Comparison of ENCODE assay signal across 19 mouse cellular contexts in genomic region chr9:94620846-94621245, GRCm38 (mm10). TPM values are rescaled to one million over a fixed set of nuclear protein-coding genes. Genes with fewer than 3 reads are reported as not detected.
DNase-seq lines count a peak whose midpoint lies in the region; ATAC-seq and TF ChIP-seq lines count a peak whose summit lies in the region.
"Had no signal": no experiment of that assay in that cellular context is flagged by ENCODE, and none has a peak within 500 bp of the region (broad histone marks: within the 10 kb centered on the region; RNA-seq: fewer than 3 reads in every experiment).

No protein-coding gene starts in this region.

- H3K27me3 ChIP-seq in midbrain, embryonic 14.5 days (ENCODE audit: control insufficient read depth, insufficient read depth, low read length): no peaks in the 10 kb centered on the region
- H3K27me3 ChIP-seq in midbrain, postnatal 0 days (ENCODE audit: insufficient read depth, low read length): no peaks in the 10 kb centered on the region
- no peaks in the 10 kb centered on the region for H3K27me3 ChIP-seq in forebrain, embryonic 13.5 days
- H3K27me3 ChIP-seq: CH12.LX; embryonic facial prominence, embryonic 12.5 days; heart, embryonic 12.5 days; neural tube, embryonic 15.5 days had no signal

- 78% methylated on average over 10 of the region's 10 CpGs for WGBS in midbrain, embryonic 14.5 days
- WGBS in midbrain, postnatal 0 days: 79% methylated on average over 10 of the region's 10 CpGs
- WGBS in forebrain, embryonic 13.5 days: 69% methylated on average over 10 of the region's 10 CpGs

- H3K4me2 ChIP-seq in midbrain, embryonic 14.5 days (ENCODE audit: low read length): no peak overlapping the region
- no peak overlapping the region for H3K4me2 ChIP-seq in midbrain, postnatal 0 days (ENCODE audit: low read depth, low read length, poor library complexity, severe bottlenecking)
- H3K4me2 ChIP-seq in forebrain, embryonic 13.5 days: no peak overlapping the region
- H3K4me2 ChIP-seq: embryonic facial prominence, embryonic 12.5 days; heart, embryonic 12.5 days; neural tube, embryonic 15.5 days had no signal

- H3K27ac ChIP-seq in midbrain, embryonic 14.5 days (replicated peaks; ENCODE audit: low read depth, low read length): no peak overlapping the region
- H3K27ac ChIP-seq in midbrain, postnatal 0 days (ENCODE audit: low read depth, low read length): no peak overlapping the region
- no peak overlapping the region for H3K27ac ChIP-seq in forebrain, embryonic 13.5 days
- H3K27ac ChIP-seq: embryonic facial prominence, embryonic 12.5 days; neural tube, embryonic 15.5 days had no signal

- peak; percentile 19 for DNase-seq in midbrain, embryonic 14.5 days
- DNase-seq in midbrain, postnatal 0 days (ENCODE audit: low spot score): no peak
- DNase-seq in thymus, adult 18-20 months: peak; percentile 12 to 28
- DNase-seq in right cerebral cortex, adult 2 months (ENCODE audit: low spot score in 2 of 2): no peak
- DNase-seq in frontal cortex, postnatal 25 days (ENCODE audit: low spot score in 2 of 2): no peak
- no peak for DNase-seq in cerebellum, postnatal 25 days
- DNase-seq: cerebellum, postnatal 36 days; gastrocnemius, postnatal 14 days; heart, postnatal 4 days; kidney, adult 8-10 months; kidney, postnatal 4 days; liver; lung, adult 18-20 months; lung, postnatal 36 days had no signal

- no peaks in the 10 kb centered on the region for H3K36me3 ChIP-seq in midbrain, embryonic 14.5 days (ENCODE audit: control insufficient read depth, insufficient read depth, low read length)
- no peaks in the 10 kb centered on the region for H3K36me3 ChIP-seq in midbrain, postnatal 0 days (ENCODE audit: insufficient read depth, low read length)
- H3K36me3 ChIP-seq in forebrain, embryonic 13.5 days (ENCODE audit: poor library complexity, severe bottlenecking): no peaks in the 10 kb centered on the region
- H3K36me3 ChIP-seq: embryonic facial prominence, embryonic 12.5 days; heart, embryonic 12.5 days; neural tube, embryonic 15.5 days had no signal

- H3K9ac ChIP-seq in midbrain, embryonic 14.5 days (replicated peaks; ENCODE audit: low read length): no peak overlapping the region
- no peak overlapping the region for H3K9ac ChIP-seq in midbrain, postnatal 0 days (replicated peaks; ENCODE audit: low read length, poor library complexity, severe bottlenecking)
- H3K9ac ChIP-seq in forebrain, embryonic 13.5 days: no peak overlapping the region
- H3K9ac ChIP-seq: embryonic facial prominence, embryonic 12.5 days; heart, embryonic 12.5 days; neural tube, embryonic 15.5 days had no signal

- H3K4me3 ChIP-seq in midbrain, embryonic 14.5 days (replicated peaks; ENCODE audit: low read depth, low read length): no peak overlapping the region
- H3K4me3 ChIP-seq in midbrain, postnatal 0 days (ENCODE audit: low read depth, low read length): no peak overlapping the region
- H3K4me3 ChIP-seq in forebrain, embryonic 13.5 days: no peak overlapping the region
- H3K4me3 ChIP-seq: embryonic facial prominence, embryonic 12.5 days; heart, embryonic 12.5 days; neural tube, embryonic 15.5 days had no signal

- ATAC-seq in midbrain, embryonic 14.5 days (ENCODE audit: low FRiP score, low TSS enrichment): no peak; the same call in 1 of the 2 replicates
- ATAC-seq in midbrain, postnatal 0 days (ENCODE audit: low FRiP score): no peak
- ATAC-seq in forebrain, embryonic 13.5 days: peak; percentile 81

- H3K9me3 ChIP-seq in midbrain, embryonic 14.5 days (ENCODE audit: control insufficient read depth, low read length): no peaks in the 10 kb centered on the region
- H3K9me3 ChIP-seq in midbrain, postnatal 0 days (ENCODE audit: low read length): no peaks in the 10 kb centered on the region
- H3K9me3 ChIP-seq in forebrain, embryonic 13.5 days (replicated peaks): no peaks in the 10 kb centered on the region
- H3K9me3 ChIP-seq: embryonic facial prominence, embryonic 12.5 days; heart, embryonic 12.5 days; neural tube, embryonic 15.5 days had no signal

- H3K4me1 ChIP-seq in midbrain, embryonic 14.5 days (ENCODE audit: control insufficient read depth, insufficient read depth, low read length): no peaks in the 10 kb centered on the region
- no peaks in the 10 kb centered on the region for H3K4me1 ChIP-seq in midbrain, postnatal 0 days (ENCODE audit: insufficient read depth, low read length)
- H3K4me1 ChIP-seq in forebrain, embryonic 13.5 days: no peaks in the 10 kb centered on the region
- H3K4me1 ChIP-seq: embryonic facial prominence, embryonic 12.5 days; neural tube, embryonic 15.5 days had no signal

- TF ChIP-seq CTCF in midbrain, postnatal 0 days (IDR thresholded peaks at IDR 0.05): no peak

RNA-seq across cellular contexts. Expression of gene Slc9a9, which starts 48.9 kb away (rescaled TPM):
- polyA plus RNA-seq in midbrain, embryonic 14.5 days (2014; fragmentation: Nextera tagmentation; extraction: Ambion mirVana): 5.6 and 6.7 TPM in 2 replicates
- total RNA-seq in midbrain, postnatal 0 days (2014; rRNA removed): 6.7 and 6.9 TPM in 2 replicates
- polyA plus RNA-seq in midbrain, postnatal 0 days (2015; fragmentation: Nextera tagmentation; extraction: Ambion mirVana): 5.7 and 6.0 TPM in 2 replicates
- polyA plus RNA-seq in forebrain, embryonic 13.5 days (2015; fragmentation: Nextera tagmentation; extraction: Ambion mirVana): 2.2 and 2.8 TPM in 2 replicates
- total RNA-seq: CH12.LX had no signal

Comparison
In these comparisons a context has a peak if more than half of its experiments do, and no peak if none do; other contexts are left out.
1. DNase-seq: peak in midbrain, embryonic 14.5 days (single experiment) and thymus, adult 18-20 months (2 of 2); none in midbrain, postnatal 0 days (single experiment), right cerebral cortex, adult 2 months (0 of 2), frontal cortex, postnatal 25 days (0 of 2) and cerebellum, postnatal 25 days (0 of 2).